Mouse (Mus musculus) hindbrain, embryonic 13.5 days (tissue): ENCODE measurements at regions not wholly inside any gene's neighbourhood (a gene's known extent, or its start where the extent isn't known, plus 50 kb on each side); places are given as distances from the start of the nearest gene placed in this dataset.
"Not testable (repeated sequence)": the region's sequence is repeated elsewhere in the genome, so short reads cannot be mapped to it uniquely, and the experiment has no call there.

Source experiments
- ATAC-seq: fragments of 200-750 bp; cut with Nextera tagmentation; 2 replicates; pipeline ENCODE4 v1.8.0; 2017; ENCODE audit warnings: moderate TSS enrichment; ENCODE audit not compliant: low FRiP score
- H3K27ac ChIP-seq: fragments of 300-500 bp; sonication (generic); 2 replicates; pipeline ENCODE4 v1.5.1; 2015; ENCODE audit warnings: inconsistent platforms, mild to moderate bottlenecking, moderate library complexity
- H3K27me3 ChIP-seq: fragments of 300-500 bp; sonication (generic); 2 replicates; pipeline ENCODE4 v1.6.1; 2015; ENCODE audit warnings: mild to moderate bottlenecking, inconsistent platforms
- H3K36me3 ChIP-seq: fragments of 300-500 bp; sonication (generic); 2 replicates; pipeline ENCODE4 v1.6.1; 2015; ENCODE audit warnings: mild to moderate bottlenecking, inconsistent platforms
- H3K4me1 ChIP-seq: fragments of 300-500 bp; sonication (generic); replicated peaks from 2 replicates; pipeline ENCODE4 v1.6.1; 2015; ENCODE audit warnings: inconsistent platforms
- H3K4me2 ChIP-seq: fragments of 300-500 bp; sonication (generic); 2 replicates; pipeline ENCODE4 v1.6.1; 2015; ENCODE audit warnings: inconsistent platforms, mild to moderate bottlenecking, moderate library complexity
- H3K4me3 ChIP-seq: fragments of 300-500 bp; sonication (generic); 2 replicates; pipeline ENCODE4 v1.5.1; 2015; ENCODE audit warnings: mild to moderate bottlenecking, inconsistent platforms
- H3K9ac ChIP-seq: fragments of 300-500 bp; sonication (generic); 2 replicates; pipeline ENCODE4 v1.6.1; 2015; ENCODE audit warnings: mild to moderate bottlenecking, inconsistent platforms
- H3K9me3 ChIP-seq: fragments of 300-500 bp; sonication (generic); 2 replicates; pipeline ENCODE4 v1.6.1; 2016; ENCODE audit warnings: inconsistent platforms
- WGBS: fragments of 180-500 bp; shearing (Covaris S2); methylation state at CpG from one replicate; pipeline ENCODE4 v1.1.7; 2015; 5-methylcytosine and 5-hydroxymethylcytosine counted together

GRCm38 (mm10) chr12:70656805-70657492 lies 168.4 kb upstream of the Frmd6 start:
- no peak overlapping the region for H3K9ac ChIP-seq
- H3K4me2 ChIP-seq: no peak overlapping the region
- no peaks in the 10 kb centered on the region for H3K27me3 ChIP-seq
- H3K9me3 ChIP-seq: no peaks in the 10 kb centered on the region
- H3K4me3 ChIP-seq: no peak overlapping the region
- no peaks in the 10 kb centered on the region for H3K4me1 ChIP-seq
- no peak for ATAC-seq
- no peak overlapping the region for H3K27ac ChIP-seq
- 78% methylated on average over 7 of the region's 7 CpGs for WGBS
- no peaks in the 10 kb centered on the region for H3K36me3 ChIP-seq

GRCm38 (mm10) chr12:70657493-70657810 lies 167.9 kb upstream of the Frmd6 start:
- Histone ChIP-seq H3K4me3 (no peak overlapping the region), H3K4me2 (no peak overlapping the region), H3K27ac (no peak overlapping the region), H3K9me3 (no peaks in the 10 kb centered on the region), H3K27me3 (no peaks in the 10 kb centered on the region), H3K4me1 (no peaks in the 10 kb centered on the region), H3K9ac (no peak overlapping the region), H3K36me3 (no peaks in the 10 kb centered on the region)
- no peak for ATAC-seq
- 86% methylated on average over 3 of the region's 3 CpGs for WGBS

GRCm38 (mm10) chr12:70658106-70658505 lies 167.2 kb upstream of the Frmd6 start:
- H3K36me3 ChIP-seq: no peaks in the 10 kb centered on the region
- no peak for ATAC-seq
- no peak overlapping the region for H3K4me2 ChIP-seq
- H3K9ac ChIP-seq: no peak overlapping the region
- H3K9me3 ChIP-seq: no peaks in the 10 kb centered on the region
- no peaks in the 10 kb centered on the region for H3K4me1 ChIP-seq
- H3K27me3 ChIP-seq: no peaks in the 10 kb centered on the region
- H3K4me3 ChIP-seq: no peak overlapping the region
- 88% methylated on average over 5 of the region's 5 CpGs for WGBS
- no peak overlapping the region for H3K27ac ChIP-seq

- 87% methylated on average over 4 of the region's 4 CpGs for WGBS
- H3K9ac ChIP-seq: no peak overlapping the region
These were observed 164.9 kb upstream of the Frmd6 start for GRCm38 (mm10) chr12:70660388-70660787.

GRCm38 (mm10) chr12:70668158-70668557 lies 157.2 kb upstream of the Frmd6 start:
- H3K27ac ChIP-seq, H3K9me3 ChIP-seq, H3K4me2 ChIP-seq, ATAC-seq, H3K4me1 ChIP-seq, H3K4me3 ChIP-seq, H3K36me3 ChIP-seq, H3K27me3 ChIP-seq, H3K9ac ChIP-seq: not testable (repeated sequence)
- 92% methylated on average over 7 of the region's 8 CpGs for WGBS

More at GRCm38 (mm10) chr12:70660388-70660787, 164.9 kb upstream of the Frmd6 start:
- Histone ChIP-seq H3K4me2 (no peak overlapping the region), H3K27ac (no peak overlapping the region), H3K9me3 (no peaks in the 10 kb centered on the region), H3K4me1 (no peaks in the 10 kb centered on the region), H3K27me3 (no peaks in the 10 kb centered on the region), H3K4me3 (no peak overlapping the region), H3K36me3 (no peaks in the 10 kb centered on the region)
- ATAC-seq: no peak

- H3K36me3 ChIP-seq: no peaks in the 10 kb centered on the region
- H3K4me2 ChIP-seq: no peak overlapping the region
- no peaks in the 10 kb centered on the region for H3K9me3 ChIP-seq
- H3K4me1 ChIP-seq: no peaks in the 10 kb centered on the region
- H3K27me3 ChIP-seq: no peaks in the 10 kb centered on the region
- H3K4me3 ChIP-seq: no peak overlapping the region
- 90% methylated on average over 7 of the region's 7 CpGs for WGBS
- no peak for ATAC-seq
- no peak overlapping the region for H3K27ac ChIP-seq
- H3K9ac ChIP-seq: no peak overlapping the region
These were observed 153.2 kb upstream of the Frmd6 start for GRCm38 (mm10) chr12:70672115-70672514.

GRCm38 (mm10) chr12:70673188-70673587 lies 152.1 kb upstream of the Frmd6 start:
- Histone ChIP-seq H3K27ac (no peak overlapping the region), H3K27me3 (no peaks in the 10 kb centered on the region), H3K4me3 (no peak overlapping the region), H3K9ac (no peak overlapping the region), H3K9me3 (no peaks in the 10 kb centered on the region), H3K4me1 (no peaks in the 10 kb centered on the region), H3K36me3 (no peaks in the 10 kb centered on the region), H3K4me2 (no peak overlapping the region)
- 84% methylated on average over 11 of the region's 11 CpGs for WGBS
- ATAC-seq: no peak

GRCm38 (mm10) chr12:70674144-70674543 lies 151.2 kb upstream of the Frmd6 start:
- Histone ChIP-seq H3K4me3 (no peak overlapping the region), H3K27me3 (no peaks in the 10 kb centered on the region), H3K4me1 (no peaks in the 10 kb centered on the region), H3K36me3 (no peaks in the 10 kb centered on the region), H3K4me2 (no peak overlapping the region), H3K9me3 (no peaks in the 10 kb centered on the region), H3K27ac (no peak overlapping the region), H3K9ac (no peak overlapping the region)
- ATAC-seq: no peak
- WGBS: 91% methylated on average over 2 of the region's 2 CpGs

GRCm38 (mm10) chr12:70675846-70676245 lies 149.5 kb upstream of the Frmd6 start:
- WGBS: 84% methylated on average over 6 of the region's 6 CpGs

GRCm38 (mm10) chr12:70679701-70680425 lies 145.5 kb upstream of the Frmd6 start:
- Histone ChIP-seq H3K9ac (no peak overlapping the region; the same call in 1 of the 2 replicates), H3K27me3 (no peaks in the 10 kb centered on the region), H3K36me3 (no peaks in the 10 kb centered on the region), H3K4me2 (peak overlapping the region; percentile 15; the same call in 1 of the 2 replicates), H3K4me3 (no peak overlapping the region), H3K27ac (peak overlapping the region; percentile 70), H3K9me3 (no peaks in the 10 kb centered on the region), H3K4me1 (peaks cover 8% of the 10 kb centered on the region)
- 63% methylated on average over 20 of the region's 20 CpGs for WGBS
- peak; percentile 73 for ATAC-seq

More at GRCm38 (mm10) chr12:70675846-70676245, 149.5 kb upstream of the Frmd6 start:
- peaks cover 8% of the 10 kb centered on the region for H3K4me1 ChIP-seq
- H3K27ac ChIP-seq: no peak overlapping the region
- H3K9ac ChIP-seq: no peak overlapping the region
- no peak overlapping the region for H3K4me2 ChIP-seq
- H3K9me3 ChIP-seq: no peaks in the 10 kb centered on the region
- H3K36me3 ChIP-seq: no peaks in the 10 kb centered on the region
- H3K4me3 ChIP-seq: no peak overlapping the region
- no peaks in the 10 kb centered on the region for H3K27me3 ChIP-seq
- ATAC-seq: no peak

- Histone ChIP-seq H3K27me3 (no peaks in the 10 kb centered on the region), H3K36me3 (no peaks in the 10 kb centered on the region), H3K4me3 (no peak overlapping the region), H3K4me1 (peaks cover 16% of the 10 kb centered on the region), H3K9me3 (no peaks in the 10 kb centered on the region), H3K4me2 (no peak overlapping the region), H3K27ac (no peak overlapping the region), H3K9ac (no peak overlapping the region)
- 86% methylated on average over 8 of the region's 8 CpGs for WGBS
- ATAC-seq: no peak
These were observed 143.8 kb upstream of the Frmd6 start for GRCm38 (mm10) chr12:70681407-70681990.

- H3K27ac ChIP-seq: no peak overlapping the region
- H3K9ac ChIP-seq: no peak overlapping the region
- ATAC-seq: no peak
- no peaks in the 10 kb centered on the region for H3K36me3 ChIP-seq
- no peak overlapping the region for H3K4me2 ChIP-seq
- no peak overlapping the region for H3K4me3 ChIP-seq
- no peaks in the 10 kb centered on the region for H3K9me3 ChIP-seq
- H3K27me3 ChIP-seq: no peaks in the 10 kb centered on the region
- peaks cover 30% of the 10 kb centered on the region for H3K4me1 ChIP-seq
- WGBS: 88% methylated on average over 9 of the region's 9 CpGs
These were observed 141.0 kb upstream of the Frmd6 start for GRCm38 (mm10) chr12:70684354-70684753.
